In the genomic region with DNA sequence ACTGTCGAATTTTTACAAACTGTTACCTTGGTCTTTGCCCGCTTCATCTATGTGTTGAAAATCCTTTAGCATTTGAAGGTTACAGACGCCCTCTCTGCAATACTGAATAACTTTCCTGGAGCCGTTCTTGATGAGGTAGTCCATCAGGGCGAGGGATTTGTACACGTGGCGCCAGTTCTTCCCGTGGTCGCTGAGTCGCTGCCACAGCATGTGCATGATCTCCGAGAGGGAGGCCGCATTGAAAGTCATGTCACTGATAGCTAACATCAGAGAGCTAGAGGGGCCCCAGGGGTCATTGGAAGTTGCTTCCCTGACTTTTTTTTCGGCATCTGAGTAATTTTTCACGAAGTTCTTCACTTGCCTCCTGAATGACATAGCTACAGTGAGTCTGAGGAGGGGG, we compare ENCODE assay signal across 28 mouse cellular contexts. TPM values are rescaled to one million over a fixed set of nuclear protein-coding genes. Genes with fewer than 3 reads are reported as not detected.
DNase-seq lines count a peak whose midpoint lies in the region; ATAC-seq and TF ChIP-seq lines count a peak whose summit lies in the region.
"Had no signal": no experiment of that assay in that cellular context is flagged by ENCODE, and none has a peak within 500 bp of the region (broad histone marks: within the 10 kb centered on the region; RNA-seq: fewer than 3 reads in every experiment).

No protein-coding gene starts in this region.

- no peak overlapping the region for H3K9ac ChIP-seq in lung, embryonic 14.5 days
- H3K9ac ChIP-seq: forebrain, embryonic 12.5 days; hindbrain, embryonic 14.5 days; intestine, embryonic 15.5 days; midbrain, embryonic 12.5 days; neural tube, embryonic 13.5 days had no signal

- 26% methylated on average over 14 of the region's 14 CpGs for WGBS in lung, embryonic 14.5 days

- TF ChIP-seq CTCF in lung, embryonic 14.5 days (IDR thresholded peaks at IDR 0.05; ENCODE audit: low read depth): no peak

- H3K27ac ChIP-seq in lung, embryonic 14.5 days (ENCODE audit: low read depth): no peak overlapping the region
- H3K27ac ChIP-seq: embryonic facial prominence, embryonic 10.5 days; forebrain, embryonic 12.5 days; gastrocnemius, adult 2 months; hindbrain, embryonic 14.5 days; intestine, embryonic 15.5 days; left cerebral cortex, adult 2 months; midbrain, embryonic 12.5 days; neural tube, embryonic 13.5 days had no signal

- no peak overlapping the region for H3K4me3 ChIP-seq in lung, embryonic 14.5 days (ENCODE audit: low read depth, low read length)
- H3K4me3 ChIP-seq: embryonic facial prominence, embryonic 10.5 days; forebrain, embryonic 12.5 days; gastrocnemius, adult 2 months; intestine, embryonic 15.5 days; left cerebral cortex, adult 2 months; midbrain, embryonic 12.5 days; neural tube, embryonic 13.5 days had no signal

- H3K9me3 ChIP-seq in lung, embryonic 14.5 days (ENCODE audit: low read depth, low read length): no peaks in the 10 kb centered on the region
- H3K9me3 ChIP-seq: embryonic facial prominence, embryonic 10.5 days; forebrain, embryonic 12.5 days; intestine, embryonic 15.5 days; midbrain, embryonic 12.5 days; neural tube, embryonic 13.5 days had no signal

- H3K4me1 ChIP-seq in lung, embryonic 14.5 days (ENCODE audit: insufficient read depth): no peaks in the 10 kb centered on the region
- H3K4me1 ChIP-seq: forebrain, embryonic 12.5 days; intestine, embryonic 15.5 days; midbrain, embryonic 12.5 days; neural tube, embryonic 13.5 days had no signal

- H3K4me2 ChIP-seq in lung, embryonic 14.5 days: no peak overlapping the region; the same call in 1 of the 2 replicates
- H3K4me2 ChIP-seq: forebrain, embryonic 12.5 days; hindbrain, embryonic 14.5 days; intestine, embryonic 15.5 days; liver, embryonic 11.5 days; midbrain, embryonic 12.5 days; neural tube, embryonic 13.5 days had no signal

- H3K27me3 ChIP-seq in lung, embryonic 14.5 days (ENCODE audit: insufficient read depth, low read length): no peaks in the 10 kb centered on the region
- H3K27me3 ChIP-seq: forebrain, embryonic 12.5 days; intestine, embryonic 15.5 days; midbrain, embryonic 12.5 days; neural tube, embryonic 13.5 days had no signal

- no peaks in the 10 kb centered on the region for H3K36me3 ChIP-seq in lung, embryonic 14.5 days (ENCODE audit: insufficient read depth)
- H3K36me3 ChIP-seq: embryonic facial prominence, embryonic 10.5 days; forebrain, embryonic 12.5 days; intestine, embryonic 15.5 days; midbrain, embryonic 12.5 days; neural tube, embryonic 13.5 days had no signal

- peak; percentile 19 for DNase-seq in embryo, embryonic 10.5 days (ENCODE audit: low spot score)
- no peak for DNase-seq in embryo, embryonic 10 days (ENCODE audit: low spot score)
- peak; percentile 20 for DNase-seq in lung, embryonic 14.5 days
- DNase-seq in lung, postnatal 14 days: no peak
- DNase-seq in CD4-positive helper T cell, adult 2 months (ENCODE audit: low read depth, low spot score): peak; percentile 42
- DNase-seq in thymus, postnatal 25 days: peak; percentile 48
- no peak for DNase-seq in adrenal gland, adult 18-20 months (ENCODE audit: low spot score in 2 of 2)
- DNase-seq: adrenal gland, postnatal 25 days; cerebellum, adult 11-12 months; cerebellum, postnatal 14 days; gastrocnemius, adult 2 months; kidney, adult 9 months; lung, adult 18-20 months; lung, postnatal 36 days; right cerebral cortex, adult 18-20 months had no signal

- no peak for ATAC-seq in lung, embryonic 14.5 days (ENCODE audit: insufficient read depth)
- ATAC-seq in activated CD4-positive, CD25-positive, alpha-beta regulatory T cell, adult 4 months: no peak
- ATAC-seq: intestine, embryonic 15.5 days had no signal

RNA-seq across cellular contexts. Expression of a gene that starts 5.0 kb away (rescaled TPM):
- not detected in 2 replicates for polyA plus RNA-seq in lung, embryonic 14.5 days (2014; fragmentation: Nextera tagmentation; extraction: Ambion mirVana)
- not detected for total RNA-seq in adrenal gland, adult 18-20 months (2021)
- polyA plus RNA-seq in activated CD4-positive, CD25-positive, alpha-beta regulatory T cell, adult 4 months (2017; shearing (Covaris generic)): under 1 TPM in 1 of 2 experiments, not detected in 1; 0.38 TPM
- total RNA-seq: adrenal gland, postnatal 25 days; gastrocnemius, adult 2 months; left cerebral cortex, adult 2 months; monocyte, adult 5-6 weeks had no signal
- polyA plus RNA-seq: embryonic facial prominence, embryonic 10.5 days; forebrain, embryonic 12.5 days; heart, postnatal 0 days; hindbrain, embryonic 14.5 days; intestine, embryonic 15.5 days; limb, embryonic 11.5 days; liver, embryonic 11.5 days; midbrain, embryonic 12.5 days; neural tube, embryonic 13.5 days; small intestine, adult 2 months had no signal

RNA-seq across cellular contexts. Expression of a gene that starts 12.4 kb away (rescaled TPM):
- 1.3 and 1.8 TPM in 2 replicates for polyA plus RNA-seq in lung, embryonic 14.5 days (2014; fragmentation: Nextera tagmentation; extraction: Ambion mirVana)
- 1 to 10 TPM in 1 of 2 experiments, under 1 TPM in 1; 0.70 to 1.6 TPM for total RNA-seq in adrenal gland, adult 18-20 months (2021)
- 10 to 100 TPM; 43.4 to 46.5 TPM for polyA plus RNA-seq in activated CD4-positive, CD25-positive, alpha-beta regulatory T cell, adult 4 months (2017; shearing (Covaris generic))

Comparison
In these comparisons a context has a peak if more than half of its experiments do, and no peak if none do; other contexts are left out.
1. DNase-seq: peak in embryo, embryonic 10.5 days (single experiment), lung, embryonic 14.5 days (single experiment), CD4-positive helper T cell, adult 2 months (single experiment) and thymus, postnatal 25 days (single experiment); none in embryo, embryonic 10 days (single experiment), lung, postnatal 14 days (single experiment) and adrenal gland, adult 18-20 months (0 of 2).
2. RNA of a gene that starts 12.4 kb away (polyA plus RNA-seq): 43.4 to 46.5 TPM in activated CD4-positive, CD25-positive, alpha-beta regulatory T cell, adult 4 months; 1.3 to 1.8 TPM in lung, embryonic 14.5 days; every median in the first group is over 10 times any median in the second.